Mouse (Mus musculus): ENCODE results near the gene Ptch2. TPM values are rescaled to one million over a fixed set of nuclear protein-coding genes. Genes with fewer than 3 reads are reported as not detected.

The Ptch2 gene
- polyA plus RNA-seq, 1 experiment from 2014 or later = 10.4 TPM

- Histone ChIP-seq H3K27ac (no peak overlapping the region), H3K36me3 (peaks cover 51% of the 10 kb centered on the region), H3K4me2 (replicated peaks) (no peak overlapping the region), H3K9me3 (no peaks in the 10 kb centered on the region), H3K4me1 (no peaks in the 10 kb centered on the region; the same call in 1 of the 2 replicates), H3K4me3 (no peak overlapping the region), H3K27me3 (no peaks in the 10 kb centered on the region), H3K9ac (no peak overlapping the region)
- ATAC-seq (ENCODE audit: insufficient number of reproducible peaks, insufficient read depth, low FRiP score, low TSS enrichment) = no peak
- WGBS = 88% methylated on average over 18 of the region's 18 CpGs
Measured at GRCm38 (mm10) chr4:117107813-117108523, 12.1 kb downstream of the Ptch2 start.

GRCm38 (mm10) chr4:117108524-117108849 lies 12.6 kb downstream of the Ptch2 start:
- WGBS = 98% methylated on average over 6 of the region's 6 CpGs
- no peak overlapping the region for H3K27ac ChIP-seq

GRCm38 (mm10) chr4:117109330-117109729 lies 13.5 kb downstream of the Ptch2 start:
- Histone ChIP-seq H3K27me3 (no peaks in the 10 kb centered on the region), H3K9ac (no peak overlapping the region), H3K36me3 (peaks cover 60% of the 10 kb centered on the region), H3K9me3 (no peaks in the 10 kb centered on the region), H3K4me1 (no peaks in the 10 kb centered on the region; the same call in 1 of the 2 replicates), H3K27ac (no peak overlapping the region), H3K4me3 (no peak overlapping the region), H3K4me2 (replicated peaks) (no peak overlapping the region)
- no peak for ATAC-seq (ENCODE audit: insufficient number of reproducible peaks, insufficient read depth, low FRiP score, low TSS enrichment)
- 89% methylated on average over 25 of the region's 25 CpGs for WGBS

More at GRCm38 (mm10) chr4:117108524-117108849, 12.6 kb downstream of the Ptch2 start:
- H3K4me1 ChIP-seq = no peaks in the 10 kb centered on the region; the same call in 1 of the 2 replicates
- H3K9ac ChIP-seq = no peak overlapping the region
- no peak overlapping the region for H3K4me3 ChIP-seq
- H3K4me2 ChIP-seq (replicated peaks) = no peak overlapping the region
- ATAC-seq (ENCODE audit: insufficient number of reproducible peaks, insufficient read depth, low FRiP score, low TSS enrichment) = no peak
- H3K9me3 ChIP-seq = no peaks in the 10 kb centered on the region
- peaks cover 53% of the 10 kb centered on the region for H3K36me3 ChIP-seq
- H3K27me3 ChIP-seq = no peaks in the 10 kb centered on the region

GRCm38 (mm10) chr4:117110249-117110648 lies 14.4 kb downstream of the Ptch2 start:
- no peaks in the 10 kb centered on the region for H3K27me3 ChIP-seq
- no peak overlapping the region for H3K4me2 ChIP-seq (replicated peaks)
- no peaks in the 10 kb centered on the region for H3K9me3 ChIP-seq
- WGBS = 91% methylated on average over 13 of the region's 13 CpGs
- no peak overlapping the region for H3K4me3 ChIP-seq
- no peak for ATAC-seq (ENCODE audit: insufficient number of reproducible peaks, insufficient read depth, low FRiP score, low TSS enrichment)
- H3K9ac ChIP-seq = no peak overlapping the region
- no peak overlapping the region for H3K27ac ChIP-seq
- H3K36me3 ChIP-seq = peaks cover 62% of the 10 kb centered on the region
- no peaks in the 10 kb centered on the region for H3K4me1 ChIP-seq

GRCm38 (mm10) chr4:117110985-117111384 lies 15.1 kb downstream of the Ptch2 start:
- Histone ChIP-seq H3K9me3 (no peaks in the 10 kb centered on the region), H3K27me3 (no peaks in the 10 kb centered on the region), H3K36me3 (peaks cover 55% of the 10 kb centered on the region), H3K9ac (no peak overlapping the region), H3K4me3 (no peak overlapping the region), H3K4me1 (no peaks in the 10 kb centered on the region), H3K4me2 (replicated peaks) (no peak overlapping the region), H3K27ac (no peak overlapping the region)
- WGBS = 91% methylated on average over 11 of the region's 11 CpGs
- no peak for ATAC-seq (ENCODE audit: insufficient number of reproducible peaks, insufficient read depth, low FRiP score, low TSS enrichment)

GRCm38 (mm10) chr4:117113237-117113636 lies 17.4 kb downstream of the Ptch2 start:
- Histone ChIP-seq H3K4me1 (no peaks in the 10 kb centered on the region), H3K9ac (no peak overlapping the region), H3K27ac (no peak overlapping the region), H3K27me3 (no peaks in the 10 kb centered on the region), H3K9me3 (no peaks in the 10 kb centered on the region), H3K4me2 (replicated peaks) (no peak overlapping the region), H3K36me3 (peaks cover 51% of the 10 kb centered on the region), H3K4me3 (no peak overlapping the region)
- no peak for ATAC-seq (ENCODE audit: insufficient number of reproducible peaks, insufficient read depth, low FRiP score, low TSS enrichment)
- 64% methylated on average over 1 of the region's 1 CpGs for WGBS

GRCm38 (mm10) chr4:117115592-117115991 lies 19.7 kb downstream of the Ptch2 start:
- Histone ChIP-seq H3K4me2 (replicated peaks) (no peak overlapping the region), H3K27me3 (no peaks in the 10 kb centered on the region), H3K36me3 (peaks cover 28% of the 10 kb centered on the region), H3K4me1 (no peaks in the 10 kb centered on the region), H3K9ac (no peak overlapping the region), H3K4me3 (no peak overlapping the region), H3K27ac (no peak overlapping the region), H3K9me3 (no peaks in the 10 kb centered on the region)
- 81% methylated on average over 5 of the region's 5 CpGs for WGBS
- no peak for ATAC-seq (ENCODE audit: insufficient number of reproducible peaks, insufficient read depth, low FRiP score, low TSS enrichment)

GRCm38 (mm10) chr4:117117931-117118330 lies 22.1 kb downstream of the Ptch2 start:
- Histone ChIP-seq H3K4me2 (replicated peaks) (no peak overlapping the region), H3K4me3 (no peak overlapping the region), H3K27me3 (no peaks in the 10 kb centered on the region), H3K9me3 (no peaks in the 10 kb centered on the region), H3K4me1 (no peaks in the 10 kb centered on the region), H3K9ac (no peak overlapping the region), H3K36me3 (peaks cover 16% of the 10 kb centered on the region), H3K27ac (no peak overlapping the region)
- WGBS = 93% methylated on average over 7 of the region's 7 CpGs
- ATAC-seq (ENCODE audit: insufficient number of reproducible peaks, insufficient read depth, low FRiP score, low TSS enrichment) = no peak

GRCm38 (mm10) chr4:117119636-117120035 lies 23.8 kb downstream of the Ptch2 start:
- no peaks in the 10 kb centered on the region for H3K27me3 ChIP-seq
- peaks cover 3% of the 10 kb centered on the region for H3K4me1 ChIP-seq
- peak overlapping the region; percentile 61 for H3K4me3 ChIP-seq
- H3K9me3 ChIP-seq = no peaks in the 10 kb centered on the region
- no peak for ATAC-seq (ENCODE audit: insufficient number of reproducible peaks, insufficient read depth, low FRiP score, low TSS enrichment)
- peak overlapping the region; percentile 99 for H3K4me2 ChIP-seq (replicated peaks)
- WGBS = 78% methylated on average over 5 of the region's 5 CpGs
- H3K9ac ChIP-seq = peak overlapping the region; percentile 51
- peaks cover 4% of the 10 kb centered on the region for H3K36me3 ChIP-seq
- peak overlapping the region; percentile 73 for H3K27ac ChIP-seq

GRCm38 (mm10) chr4:117120052-117120444 lies 24.2 kb downstream of the Ptch2 start:
- Histone ChIP-seq H3K9me3 (no peaks in the 10 kb centered on the region), H3K4me1 (peaks cover 7% of the 10 kb centered on the region), H3K4me2 (replicated peaks) (peak overlapping the region; percentile 99), H3K9ac (peak overlapping the region; percentile 51), H3K4me3 (peak overlapping the region; percentile 61), H3K27ac (peak overlapping the region; percentile 73), H3K36me3 (no peaks in the 10 kb centered on the region), H3K27me3 (no peaks in the 10 kb centered on the region)
- no peak for ATAC-seq (ENCODE audit: insufficient number of reproducible peaks, insufficient read depth, low FRiP score, low TSS enrichment)
- WGBS = 7% methylated on average over 10 of the region's 10 CpGs

GRCm38 (mm10) chr4:117120445-117121414 lies 24.9 kb downstream of the Ptch2 start:
- Histone ChIP-seq H3K36me3 (no peaks in the 10 kb centered on the region), H3K27me3 (no peaks in the 10 kb centered on the region), H3K4me1 (peaks cover 14% of the 10 kb centered on the region), H3K9ac (peak overlapping the region; percentile 59), H3K9me3 (no peaks in the 10 kb centered on the region), H3K4me3 (peak overlapping the region; percentile 61), H3K27ac (peak overlapping the region; percentile 73), H3K4me2 (replicated peaks) (peak overlapping the region; percentile 99)
- peak; percentile 90 for ATAC-seq (ENCODE audit: insufficient number of reproducible peaks, insufficient read depth, low FRiP score, low TSS enrichment)
- under 1% methylated on average over 69 of the region's 69 CpGs for WGBS

GRCm38 (mm10) chr4:117122209-117122608 lies 26.3 kb downstream of the Ptch2 start:
- Histone ChIP-seq H3K4me2 (replicated peaks) (no peak overlapping the region), H3K4me1 (peaks cover 22% of the 10 kb centered on the region), H3K9me3 (no peaks in the 10 kb centered on the region), H3K27me3 (no peaks in the 10 kb centered on the region), H3K9ac (no peak overlapping the region), H3K27ac (no peak overlapping the region), H3K36me3 (no peaks in the 10 kb centered on the region), H3K4me3 (no peak overlapping the region)
- WGBS = 80% methylated on average over 4 of the region's 4 CpGs
- no peak for ATAC-seq (ENCODE audit: insufficient number of reproducible peaks, insufficient read depth, low FRiP score, low TSS enrichment)
